Mouse (Mus musculus): ENCODE data around the gene C2cd2.

Gene C2cd2

GRCm38 (mm10) chr16:97879134-97879533 is 83.3 kb downstream of the C2cd2 start:
- DNase-seq, result peak; percentile 70 to 80

GRCm38 (mm10) chr16:97877502-97877901 is 84.9 kb downstream of the C2cd2 start:
- DNase-seq, result no peak

- DNase-seq, result no peak
Measured at GRCm38 (mm10) chr16:97875101-97875500, 87.3 kb downstream of the C2cd2 start.

DNA sequence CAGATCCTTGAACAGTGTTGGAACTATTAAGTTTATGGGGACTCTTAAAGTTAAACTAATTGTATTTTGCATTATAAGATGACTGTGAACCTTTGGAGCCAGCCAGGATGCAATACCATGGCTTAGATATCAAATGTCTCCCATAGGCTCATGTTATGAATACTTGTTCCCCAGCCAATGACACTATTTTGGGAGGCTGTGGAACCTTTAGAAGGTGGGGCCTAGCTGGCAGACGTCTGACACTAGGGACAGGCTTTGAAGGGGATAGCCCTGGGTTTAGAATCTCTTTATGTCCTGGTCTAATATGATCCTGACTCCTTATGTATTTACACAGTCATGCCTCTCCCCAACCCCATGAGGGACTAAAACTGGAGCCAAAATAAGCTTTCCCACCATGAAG is 88.0 kb downstream of the C2cd2 start:
- DNase-seq, result no peak

- DNase-seq, result peak; percentile 66 to 70
Measured at GRCm38 (mm10) chr16:97872657-97873056, 89.7 kb downstream of the C2cd2 start.

DNA sequence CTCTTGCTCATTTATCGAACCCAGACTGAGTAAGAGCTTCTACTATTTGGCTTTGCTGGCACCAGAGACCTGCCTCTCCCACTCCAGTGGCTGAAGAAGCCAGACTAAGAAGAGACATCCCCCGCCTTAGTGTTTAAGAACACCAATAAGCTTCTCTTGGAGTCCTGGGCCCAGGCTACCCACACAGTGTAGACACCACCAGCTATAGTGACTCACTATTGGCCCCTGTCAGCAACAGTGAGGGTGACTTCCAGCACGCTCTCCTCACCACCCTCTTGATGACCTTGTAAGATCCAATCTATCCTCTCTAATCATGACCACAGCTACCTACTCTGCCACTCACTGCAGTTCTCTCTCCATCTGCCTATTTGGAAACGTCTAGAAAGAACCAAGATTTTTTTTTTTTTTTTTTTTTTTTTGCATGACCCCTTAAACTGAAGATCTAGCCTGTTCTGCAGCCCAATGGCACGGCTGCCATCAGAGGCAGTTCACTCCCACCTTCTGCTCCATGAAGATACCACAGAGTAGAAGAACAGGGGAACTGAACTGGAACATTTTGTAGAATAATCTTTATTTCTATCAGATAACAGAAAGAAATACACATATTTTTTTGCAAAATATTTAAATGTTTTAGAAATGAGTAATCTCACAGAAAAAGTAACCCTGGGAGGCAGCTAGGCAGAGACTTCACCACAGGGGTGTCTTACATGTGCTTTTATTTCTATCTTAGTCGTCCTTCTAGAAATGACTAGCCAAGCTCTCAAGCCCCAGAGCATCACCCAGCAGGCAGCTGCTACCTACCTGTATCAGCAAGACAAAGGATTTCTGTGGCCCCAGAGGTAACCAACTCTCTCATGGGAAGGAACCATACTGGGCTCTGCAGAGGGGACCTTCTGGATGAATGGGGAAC is 93.0 kb downstream of the C2cd2 start:
- DNase-seq, result no peak

DNA sequence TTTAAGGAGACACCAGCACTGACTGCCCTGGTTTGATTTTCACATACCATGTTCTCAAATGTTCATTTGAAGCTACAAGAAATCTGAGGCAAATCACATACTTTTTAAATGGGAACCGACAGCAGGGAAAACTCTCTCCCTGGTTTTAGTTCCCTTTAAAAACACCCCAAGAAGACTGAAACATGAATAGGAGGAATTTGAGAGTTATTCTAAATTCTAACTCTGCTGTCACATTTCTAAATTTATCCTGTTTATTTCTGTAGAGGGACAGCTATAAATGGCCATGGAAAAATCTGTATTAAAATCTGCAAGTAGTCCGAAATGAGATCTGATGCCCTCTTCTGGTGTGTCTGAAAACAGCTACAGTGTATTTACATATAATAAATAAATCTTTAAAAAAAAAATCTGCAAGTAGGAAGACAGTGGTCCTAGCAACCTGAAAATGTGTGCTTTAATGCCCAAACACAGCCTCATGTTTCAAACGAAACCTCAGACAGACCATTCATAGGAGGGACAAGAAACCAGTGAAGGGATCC is 98.4 kb downstream of the C2cd2 start:
- DNase-seq, result no peak

GRCm38 (mm10) chr16:97856050-97856449 is 106.3 kb downstream of the C2cd2 start:
- no peak for DNase-seq

DNA sequence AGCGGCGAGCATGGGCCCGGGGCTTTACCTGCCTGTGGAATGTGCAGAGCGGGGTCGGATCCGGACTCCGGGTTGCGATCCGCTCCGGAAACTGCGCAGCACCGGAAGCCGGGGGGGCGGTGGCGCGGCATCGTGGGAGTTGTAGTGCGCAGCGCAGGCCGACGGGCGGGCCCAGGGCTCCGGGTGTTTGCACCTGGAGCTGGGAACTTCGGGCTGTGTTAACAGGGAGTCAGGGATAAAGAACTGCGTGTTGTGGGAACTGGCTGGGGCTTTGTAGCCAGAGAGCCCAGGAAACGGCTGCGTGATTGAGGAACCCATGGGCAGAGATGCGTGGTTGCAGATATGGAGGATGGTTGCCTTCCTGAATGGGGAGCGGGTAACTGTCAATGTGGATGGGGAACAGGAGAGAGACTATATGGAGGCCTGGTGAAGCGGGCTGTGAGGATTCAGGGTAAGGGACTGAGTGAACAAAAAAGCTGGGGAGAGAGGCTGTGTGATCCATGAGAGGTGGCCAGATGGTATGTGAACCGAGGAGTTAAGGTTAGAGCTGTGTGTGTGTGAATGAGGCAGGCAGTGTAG is 110.6 kb downstream of the C2cd2 start, which contains the start of gene Prdm15:
Prdm15 (minus strand) TSS at position 110 of the 579 bp plus-strand sequence.
- peak; percentile 93 for DNase-seq

DNA sequence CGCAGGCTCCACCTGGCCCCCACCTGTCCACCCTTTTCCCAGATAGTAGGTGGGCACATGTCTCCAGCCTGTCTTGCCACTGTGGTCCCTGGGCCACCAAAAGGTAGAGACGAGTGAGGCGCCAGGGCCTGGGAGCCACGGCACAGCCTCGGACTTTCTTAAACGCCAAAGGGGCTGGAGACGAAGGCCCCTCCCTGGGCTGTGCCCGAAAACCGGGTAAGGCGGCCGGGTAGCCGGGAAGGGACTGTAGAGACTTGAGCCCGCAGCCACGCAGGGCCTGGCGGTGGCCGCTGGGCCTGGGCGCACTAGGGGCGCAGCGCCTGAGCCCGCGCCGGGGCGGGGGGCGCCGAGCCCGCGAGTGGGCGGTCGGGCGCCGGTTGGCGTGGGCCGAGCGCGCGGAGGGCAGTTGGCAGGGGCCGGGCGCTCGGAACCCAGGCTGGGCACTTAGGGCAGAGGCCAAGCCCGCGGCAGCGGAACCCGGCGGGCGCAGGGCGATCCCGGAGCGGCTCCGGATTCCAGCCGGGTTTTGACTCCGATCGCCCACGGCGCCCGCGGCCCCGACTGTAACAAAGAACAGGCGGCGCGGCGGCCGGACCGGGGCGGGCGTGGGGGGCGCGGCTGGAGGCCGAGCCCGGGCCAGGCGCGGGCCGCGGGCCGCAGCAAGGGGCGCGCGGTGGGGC is 111.2 kb downstream of the C2cd2 start:
- peak; percentile 92 to 94 for DNase-seq

GRCm38 (mm10) chr16:97850667-97851060 is 111.7 kb downstream of the C2cd2 start:
- DNase-seq, result no peak

- no peak for DNase-seq
Measured at GRCm38 (mm10) chr16:97848832-97849231, 113.6 kb downstream of the C2cd2 start.

GRCm38 (mm10) chr16:97844967-97845937 is 117.1 kb downstream of the C2cd2 start:
- DNase-seq, result no peak

DNA sequence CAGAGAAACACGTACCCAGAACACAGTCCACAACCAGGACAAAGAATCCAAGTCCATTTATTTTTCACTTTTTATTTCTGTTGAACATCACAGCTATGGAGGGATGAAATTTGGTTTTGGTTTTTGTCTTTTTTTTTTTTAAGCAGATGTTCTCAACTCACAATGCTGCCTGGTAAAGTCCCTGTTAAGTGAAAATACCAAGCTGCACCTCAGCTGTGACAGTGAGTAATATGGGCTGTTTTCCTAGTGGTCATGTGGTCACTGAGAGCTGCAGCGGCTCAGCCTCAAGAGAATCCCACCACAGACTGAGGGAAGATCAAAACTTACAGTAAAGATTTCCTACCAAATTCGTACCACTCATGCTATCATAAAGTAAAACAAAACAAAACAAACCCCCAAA is 130.2 kb downstream of the C2cd2 start:
- DNase-seq, result no peak

DNA sequence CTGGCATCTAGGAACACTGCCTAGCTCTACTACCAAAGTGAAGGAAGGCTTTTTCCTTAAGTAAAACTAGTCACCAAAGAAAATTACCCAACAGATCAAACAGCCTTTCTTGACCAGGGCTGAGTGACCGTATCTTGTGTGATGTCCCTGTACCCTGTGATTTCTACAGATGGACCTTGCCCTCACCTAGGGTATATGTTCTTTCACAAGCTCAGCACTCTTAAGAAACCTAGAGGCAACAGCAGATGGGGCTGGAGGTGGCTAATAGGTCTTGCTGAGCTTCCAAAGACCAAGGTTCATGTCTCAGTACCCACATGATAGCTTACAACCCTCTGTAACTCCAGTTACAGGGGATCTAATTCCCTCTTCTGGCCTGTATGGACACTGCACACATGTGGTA is 134.2 kb downstream of the C2cd2 start:
- no peak for DNase-seq

DNA sequence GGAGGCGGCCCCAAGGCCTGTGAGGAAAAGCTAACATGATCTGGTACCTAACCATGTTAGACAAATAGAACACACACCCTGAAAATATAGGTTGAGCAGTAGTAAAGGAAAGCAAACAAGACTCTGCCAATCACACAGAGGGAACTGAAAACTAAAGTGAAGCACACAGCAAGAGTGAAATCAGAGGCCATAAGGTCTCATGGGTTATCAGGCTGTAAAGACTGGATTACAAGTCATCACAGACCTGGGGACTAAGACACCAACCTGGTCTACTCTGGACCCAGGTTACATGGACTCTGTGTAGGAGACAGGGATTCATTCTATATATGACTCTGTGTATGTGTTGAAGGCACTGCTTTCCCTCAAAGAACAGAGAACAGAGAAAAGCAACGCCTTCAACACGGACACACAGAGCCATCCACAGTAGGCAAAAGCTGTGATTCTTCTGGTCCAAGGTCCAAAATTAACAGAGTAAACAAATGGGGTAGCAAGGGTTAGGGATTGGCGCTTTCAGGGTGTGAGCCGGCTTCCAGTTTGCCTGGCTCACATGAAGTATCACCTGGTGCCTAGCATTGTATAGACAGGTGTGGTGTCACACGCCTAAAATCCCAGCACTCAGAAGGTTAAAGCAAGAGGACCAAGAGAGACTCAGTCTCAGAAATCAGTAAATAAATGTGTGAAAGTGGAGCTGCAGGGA is 138.9 kb downstream of the C2cd2 start:
- no peak for DNase-seq

DNA sequence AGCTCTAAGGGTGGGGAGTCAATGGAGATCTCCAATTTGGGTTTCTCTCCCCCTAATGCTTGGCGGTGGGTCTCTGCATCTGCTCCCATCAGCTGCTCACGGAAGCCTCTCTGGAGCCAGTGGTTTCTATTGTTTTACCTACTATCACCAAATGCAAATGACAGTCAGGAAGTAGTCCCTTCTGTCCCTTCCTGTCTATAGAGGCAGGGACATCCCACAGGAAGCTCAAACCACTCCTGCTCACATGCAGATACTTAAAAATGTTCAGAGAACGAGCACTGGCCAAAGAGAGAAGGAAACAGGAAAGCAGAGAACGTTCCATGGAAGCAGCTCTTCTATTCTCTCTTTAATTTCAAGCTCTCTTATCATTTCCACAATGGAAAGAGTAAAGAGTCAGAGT is 142.9 kb downstream of the C2cd2 start:
- no peak for DNase-seq

GRCm38 (mm10) chr16:97817414-97817813 is 145.0 kb downstream of the C2cd2 start:
- DNase-seq, result no peak

- DNase-seq, result no peak
Measured at GRCm38 (mm10) chr16:97815269-97815668, 147.1 kb downstream of the C2cd2 start.

DNA sequence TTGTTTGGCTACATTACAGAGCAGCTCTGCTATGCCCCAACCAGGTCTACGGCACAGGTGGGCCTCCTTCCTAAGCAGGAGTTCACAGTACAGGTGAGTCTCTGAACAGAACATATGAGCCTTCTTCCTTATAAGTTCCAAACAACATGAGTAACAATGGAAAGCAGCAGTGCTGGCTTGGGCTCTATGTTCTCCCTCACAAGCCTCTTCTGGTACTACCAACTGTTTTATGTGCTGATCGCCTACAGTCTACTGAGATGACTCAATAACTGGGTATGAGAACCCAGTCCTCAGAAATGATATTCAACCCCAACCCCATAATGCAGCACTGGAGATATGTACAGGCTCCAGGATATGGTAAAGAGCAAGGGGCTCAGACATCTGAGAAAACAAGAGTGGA is 148.3 kb downstream of the C2cd2 start:
- no peak for DNase-seq

DNA sequence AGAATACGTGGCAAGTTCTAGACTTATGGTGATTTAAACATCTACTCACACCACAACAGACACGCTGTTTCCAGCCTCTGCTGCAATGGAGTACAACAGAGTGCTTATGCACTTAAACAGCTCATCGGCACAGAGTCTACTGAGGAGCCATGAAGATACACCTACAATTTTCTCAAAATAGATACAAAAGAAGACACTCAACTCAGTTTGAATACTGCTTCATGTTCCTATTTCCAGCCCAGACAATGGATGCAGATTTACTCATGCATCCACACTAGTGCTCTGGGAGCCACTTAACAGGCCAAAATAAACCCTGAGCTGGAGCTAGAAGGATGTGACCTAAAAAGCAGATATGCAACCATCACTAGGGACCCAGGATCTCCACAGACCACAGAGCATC is 153.5 kb downstream of the C2cd2 start:
- DNase-seq, result no peak

GRCm38 (mm10) chr16:97805646-97806045 is 156.8 kb downstream of the C2cd2 start:
- DNase-seq, result no peak

Measured in cerebellum, postnatal 14 days (tissue).